Mouse (Mus musculus) lung, embryonic 14.5 days (tissue): Measurements from ENCODE around the gene Morn5. TPM values are rescaled to one million over a fixed set of nuclear protein-coding genes. Genes with fewer than 3 reads are reported as not detected.

Experiments
- ATAC-seq: fragments of 200-750 bp; cut with Nextera tagmentation; 2 replicates; pipeline ENCODE4 v1.8.0; 2017; ENCODE audit warnings: mild to moderate bottlenecking, moderate TSS enrichment, moderate library complexity; ENCODE audit not compliant: insufficient read depth
- DNase-seq: peaks from one replicate; pipeline ENCODE4 v3.0.0-alpha.2; 2015
- H3K27ac ChIP-seq: fragments of 300-500 bp; sonication (generic); 2 replicates; pipeline ENCODE4 v1.5.1; 2014; ENCODE audit warnings: low read depth, mild to moderate bottlenecking, moderate library complexity
- H3K27me3 ChIP-seq: fragments of 300-500 bp; sonication (generic); 2 replicates; pipeline ENCODE4 v1.6.1; 2014; ENCODE audit warnings: low read length, control low read depth; ENCODE audit not compliant: insufficient read depth
- H3K36me3 ChIP-seq: fragments of 300-500 bp; sonication (generic); 2 replicates; pipeline ENCODE4 v1.6.1; 2014; ENCODE audit warnings: control low read depth; ENCODE audit not compliant: insufficient read depth
- H3K4me1 ChIP-seq: fragments of 300-500 bp; sonication (generic); 2 replicates; pipeline ENCODE4 v1.6.1; 2014; ENCODE audit warnings: antibody characterized with exemption, control low read depth; ENCODE audit not compliant: insufficient read depth
- H3K4me2 ChIP-seq: fragments of 300-500 bp; sonication (generic); 2 replicates; pipeline ENCODE4 v1.6.1; 2014; ENCODE audit warnings: mild to moderate bottlenecking
- H3K4me3 ChIP-seq: fragments of 300-500 bp; sonication (generic); 2 replicates; pipeline ENCODE4 v1.5.1; 2014; ENCODE audit warnings: low read depth, low read length
- H3K9ac ChIP-seq: fragments of 300-500 bp; sonication (generic); 2 replicates; pipeline ENCODE4 v1.6.1; 2014
- H3K9me3 ChIP-seq: fragments of 300-500 bp; sonication (generic); 2 replicates; pipeline ENCODE4 v1.6.1; 2016; ENCODE audit warnings: low read depth, low read length, control low read depth
- CTCF ChIP-seq: IDR thresholded peaks from 2 replicates; pipeline ENCODE4 v1.5.1; 2016; ENCODE audit warnings: antibody characterized with exemption, low read depth
- WGBS: fragments of 180-500 bp; shearing (Covaris S2); extraction: QIAGEN DNeasy Blood & Tissue Kit; methylation state at CpG from one replicate; pipeline ENCODE4 v1.1.7; 2014; 5-methylcytosine and 5-hydroxymethylcytosine counted together
- polyA plus RNA-seq: library from polyadenylated mRNA; unstranded; fragments of >200 nt; fragmentation: Nextera tagmentation; extraction: Ambion mirVana; gene quantifications from 2 replicates; pipeline ENCODE4 v1.2.1, GENCODE M21; 2014

The Morn5 gene
- polyA plus RNA-seq, 1 experiment from 2014 or later, result 0.54 TPM

- no peaks in the 10 kb centered on the region for H3K9me3 ChIP-seq
- H3K4me2 ChIP-seq, result no peak overlapping the region
- H3K9ac ChIP-seq, result no peak overlapping the region
- H3K4me3 ChIP-seq, result no peak overlapping the region
- DNase-seq (no peak), ATAC-seq (no peak)
- H3K27me3 ChIP-seq, result peaks cover 29% of the 10 kb centered on the region
- H3K27ac ChIP-seq, result no peak overlapping the region
- H3K36me3 ChIP-seq, result no peaks in the 10 kb centered on the region
- WGBS, result 78% methylated on average over 1 of the region's 1 CpGs
- H3K4me1 ChIP-seq, result no peaks in the 10 kb centered on the region
- TF ChIP-seq CTCF, result no peak
These were observed 35.8 kb downstream of the Morn5 start for GRCm38 (mm10) chr2:36085041-36085440.

- WGBS, result 58% methylated on average over 3 of the region's 3 CpGs
- no peak for TF ChIP-seq CTCF
- ATAC-seq, result no peak
- Histone ChIP-seq H3K36me3 (no peaks in the 10 kb centered on the region), H3K27ac (no peak overlapping the region), H3K4me1 (0 out of 2 replicates have a peak, but pooled peaks cover 4% of the 10 kb centered on the region), H3K27me3 (peaks cover 70% of the 10 kb centered on the region), H3K9ac (no peak overlapping the region), H3K9me3 (no peaks in the 10 kb centered on the region), H3K4me2 (no peak overlapping the region), H3K4me3 (no peak overlapping the region)
- DNase-seq, result no peak
These were observed 39.9 kb downstream of the Morn5 start for GRCm38 (mm10) chr2:36089190-36089589.

GRCm38 (mm10) chr2:36090853-36091741 lies 41.8 kb downstream of the Morn5 start:
- ATAC-seq (peak; percentile 85), DNase-seq (peak; percentile 89)
- H3K4me2 ChIP-seq, result peak overlapping the region; percentile 73
- no peak overlapping the region for H3K27ac ChIP-seq
- H3K36me3 ChIP-seq, result no peaks in the 10 kb centered on the region
- 0 out of 2 replicates have a peak overlapping the region, but pooled peaks have one; percentile 25 for H3K9ac ChIP-seq
- H3K27me3 ChIP-seq, result peaks cover 89% of the 10 kb centered on the region
- 4% methylated on average over 70 of the region's 70 CpGs for WGBS
- TF ChIP-seq CTCF, result no peak
- H3K4me3 ChIP-seq, result peak overlapping the region; percentile 41
- 0 out of 2 replicates have a peak, but pooled peaks cover 4% of the 10 kb centered on the region for H3K4me1 ChIP-seq
- H3K9me3 ChIP-seq, result no peaks in the 10 kb centered on the region

GRCm38 (mm10) chr2:36092748-36093147 lies 43.5 kb downstream of the Morn5 start:
- H3K9ac ChIP-seq, result no peak overlapping the region
- no peak for ATAC-seq

GRCm38 (mm10) chr2:36093301-36093700 lies 44.0 kb downstream of the Morn5 start:
- WGBS, result 28% methylated on average over 7 of the region's 7 CpGs
- Histone ChIP-seq H3K4me3 (no peak overlapping the region), H3K9ac (no peak overlapping the region), H3K4me2 (no peak overlapping the region), H3K36me3 (no peaks in the 10 kb centered on the region), H3K27me3 (peaks cover 97% of the 10 kb centered on the region), H3K9me3 (no peaks in the 10 kb centered on the region), H3K4me1 (peaks cover 4% of the 10 kb centered on the region; the same call in 1 of the 2 replicates), H3K27ac (no peak overlapping the region)
- no peak for ATAC-seq
- no peak for TF ChIP-seq CTCF
- no peak for DNase-seq

More at GRCm38 (mm10) chr2:36092748-36093147, 43.5 kb downstream of the Morn5 start:
- Histone ChIP-seq H3K36me3 (no peaks in the 10 kb centered on the region), H3K4me3 (no peak overlapping the region), H3K9me3 (no peaks in the 10 kb centered on the region), H3K4me1 (peaks cover 4% of the 10 kb centered on the region; the same call in 1 of the 2 replicates), H3K4me2 (no peak overlapping the region), H3K27ac (no peak overlapping the region), H3K27me3 (peaks cover 96% of the 10 kb centered on the region)
- 18% methylated on average over 4 of the region's 4 CpGs for WGBS
- peak; percentile 65 for DNase-seq
- TF ChIP-seq CTCF, result no peak

GRCm38 (mm10) chr2:36093914-36094475 lies 44.7 kb downstream of the Morn5 start:
- Histone ChIP-seq H3K36me3 (no peaks in the 10 kb centered on the region), H3K4me3 (no peak overlapping the region), H3K27ac (no peak overlapping the region), H3K4me2 (peak overlapping the region; percentile 25; the same call in 1 of the 2 replicates), H3K27me3 (peaks cover 99% of the 10 kb centered on the region), H3K9me3 (no peaks in the 10 kb centered on the region), H3K4me1 (peaks cover 4% of the 10 kb centered on the region; the same call in 1 of the 2 replicates), H3K9ac (no peak overlapping the region)
- TF ChIP-seq CTCF, result no peak
- DNase-seq (no peak), ATAC-seq (no peak)
- WGBS, result 13% methylated on average over 31 of the region's 31 CpGs
